In genomic region chr4:98090586-98090985, GRCm38 (mm10) we compare ENCODE assay signal across 19 mouse cellular contexts.
A peak's percentile ranks its signal among the peaks of the same experiment; 100 is the strongest.
DNase-seq lines count a peak whose midpoint lies in the region; ATAC-seq and TF ChIP-seq lines count a peak whose summit lies in the region.
"Had no signal": no experiment of that assay in that cellular context is flagged by ENCODE, and none has a peak within 500 bp of the region (broad histone marks: within the 10 kb centered on the region; RNA-seq: fewer than 3 reads in every experiment).

No protein-coding gene starts in this region.

- TF ChIP-seq POLR2A in heart, adult 2 months (IDR thresholded peaks at IDR 0.05; ENCODE audit: insufficient read depth, low read depth, low read length): no peak

- peak overlapping the region; percentile 73 for H3K27ac ChIP-seq in heart, adult 2 months
- H3K27ac ChIP-seq in heart, embryonic 15.5 days: peak overlapping the region; percentile 82
- peak overlapping the region; percentile 23; the same call in 1 of the 2 replicates for H3K27ac ChIP-seq in layer of hippocampus, adult 2 months
- no peak overlapping the region for H3K27ac ChIP-seq in forebrain, embryonic 14.5 days (ENCODE audit: low read depth, low read length)
- H3K27ac ChIP-seq: hindbrain, embryonic 14.5 days; liver, embryonic 14.5 days had no signal

- peaks cover 18% of the 10 kb centered on the region for H3K36me3 ChIP-seq in heart, adult 2 months (ENCODE audit: control insufficient read depth, insufficient read depth, low read length)
- H3K36me3 ChIP-seq in heart, embryonic 15.5 days: no peaks in the 10 kb centered on the region
- H3K36me3 ChIP-seq in forebrain, embryonic 14.5 days (ENCODE audit: control insufficient read depth, insufficient read depth, low read length): peaks cover 5% of the 10 kb centered on the region; the same call in 1 of the 2 replicates

- DNase-seq in heart, adult 2 months: no peak
- no peak for DNase-seq in heart, adult 18-20 months
- no peak for DNase-seq in heart, postnatal 10 days
- no peak for DNase-seq in layer of hippocampus, adult 2 months (ENCODE audit: low spot score in 2 of 2)
- DNase-seq in layer of hippocampus, adult 11-12 months (ENCODE audit: low spot score): no peak
- peak; percentile 37 for DNase-seq in NIH3T3 (ENCODE audit: low read depth)
- no peak for DNase-seq in forebrain, embryonic 14.5 days (ENCODE audit: low spot score)
- DNase-seq: cerebellum, adult 2 months; cerebellum, postnatal 14 days; forebrain, postnatal 0 days; layer of hippocampus, postnatal 36 days; left cerebral cortex, postnatal 4 days; midbrain, embryonic 14.5 days had no signal

- intact Hi-C loops in heart, adult 2 months (cut with DNase I): no loop called here
- intact Hi-C loops in heart, postnatal 10 days (cut with DNase I): loop anchor here (2.0 kb wide), 1 partner anchor 14 kb away; no protein-coding TSS in a partner anchor

- WGBS in heart, adult 2 months: 53% methylated on average over 3 of the region's 3 CpGs
- 33% methylated on average over 3 of the region's 3 CpGs for WGBS in heart, embryonic 15.5 days
- WGBS in forebrain, embryonic 14.5 days: 68% methylated on average over 3 of the region's 3 CpGs

- no peak overlapping the region for H3K4me3 ChIP-seq in heart, adult 2 months
- no peak overlapping the region for H3K4me3 ChIP-seq in heart, embryonic 15.5 days
- no peak overlapping the region for H3K4me3 ChIP-seq in layer of hippocampus, adult 2 months
- no peak overlapping the region for H3K4me3 ChIP-seq in forebrain, embryonic 14.5 days (ENCODE audit: low read depth, low read length)
- H3K4me3 ChIP-seq: erythroblast, embryonic 14.5 days had no signal

- no peak for TF ChIP-seq CTCF in heart, adult 2 months (IDR thresholded peaks at IDR 0.05)
- no peak for TF ChIP-seq CTCF in layer of hippocampus, adult 2 months (conservative IDR thresholded peaks at IDR 0.05)

- no peak for ATAC-seq in heart, embryonic 15.5 days (replicated peaks; ENCODE audit: insufficient number of reproducible peaks, insufficient read depth, low FRiP score, low read depth)
- ATAC-seq in forebrain, embryonic 14.5 days: no peak
- ATAC-seq: inflammation-experienced regulatory T-cells, adult 6 months had no signal

- H3K27me3 ChIP-seq in heart, adult 2 months (ENCODE audit: control insufficient read depth, insufficient read depth, low read length): no peaks in the 10 kb centered on the region
- H3K27me3 ChIP-seq in heart, embryonic 15.5 days: no peaks in the 10 kb centered on the region
- no peaks in the 10 kb centered on the region for H3K27me3 ChIP-seq in forebrain, embryonic 14.5 days (replicated peaks; ENCODE audit: control insufficient read depth, insufficient read depth, low read length)

- no peaks in the 10 kb centered on the region for H3K79me2 ChIP-seq in heart, adult 2 months (replicated peaks; ENCODE audit: control insufficient read depth, insufficient read depth, low read length)

- no peak for TF ChIP-seq EP300 in heart, adult 2 months (IDR thresholded peaks at IDR 0.05; ENCODE audit: insufficient read depth, low read depth, low read length)

- H3K4me1 ChIP-seq in heart, adult 2 months (ENCODE audit: control insufficient read depth, insufficient read depth, low read length): peaks cover 35% of the 10 kb centered on the region
- H3K4me1 ChIP-seq in heart, embryonic 15.5 days (replicated peaks): peaks cover 43% of the 10 kb centered on the region
- no peaks in the 10 kb centered on the region for H3K4me1 ChIP-seq in forebrain, embryonic 14.5 days (ENCODE audit: control insufficient read depth, insufficient read depth, low read length)

- no peak overlapping the region for H3K9ac ChIP-seq in heart, adult 2 months (ENCODE audit: low read depth, low read length)
- H3K9ac ChIP-seq in heart, embryonic 15.5 days: no peak overlapping the region
- H3K9ac ChIP-seq in forebrain, embryonic 14.5 days (ENCODE audit: low read length): no peak overlapping the region
- H3K9ac ChIP-seq: forebrain, postnatal 0 days; hindbrain, embryonic 14.5 days; liver, embryonic 14.5 days; lung, embryonic 14.5 days had no signal

- H3K9me3 ChIP-seq in heart, embryonic 15.5 days (replicated peaks): no peaks in the 10 kb centered on the region
- no peaks in the 10 kb centered on the region for H3K9me3 ChIP-seq in forebrain, embryonic 14.5 days (replicated peaks; ENCODE audit: control insufficient read depth, low read length)

- H3K4me2 ChIP-seq in heart, embryonic 15.5 days: no peak overlapping the region
- no peak overlapping the region for H3K4me2 ChIP-seq in forebrain, embryonic 14.5 days (ENCODE audit: low read length)
- H3K4me2 ChIP-seq: hindbrain, embryonic 14.5 days; lung, embryonic 14.5 days had no signal
